Mouse (Mus musculus) heart, adult 18-20 months (tissue): ENCODE results near the gene Commd3. TPM values are rescaled to one million over a fixed set of nuclear protein-coding genes. Genes with fewer than 3 reads are reported as not detected.

Source experiments
- DNase-seq, 2 experiments: peaks; one replicate each; pipeline ENCODE4 v3.0.0; 2021 to 2022; ENCODE audit warnings: mixed read lengths in 1 of 2
- total RNA-seq, 2 experiments: library from RNA; stranded (reverse); gene quantifications; 2 replicates each; pipeline ENCODE4 v1.2.3; 2021

Commd3 gene
- total RNA-seq, 2 experiments from 2014 or later: 98.5 to 115 TPM

DNA sequence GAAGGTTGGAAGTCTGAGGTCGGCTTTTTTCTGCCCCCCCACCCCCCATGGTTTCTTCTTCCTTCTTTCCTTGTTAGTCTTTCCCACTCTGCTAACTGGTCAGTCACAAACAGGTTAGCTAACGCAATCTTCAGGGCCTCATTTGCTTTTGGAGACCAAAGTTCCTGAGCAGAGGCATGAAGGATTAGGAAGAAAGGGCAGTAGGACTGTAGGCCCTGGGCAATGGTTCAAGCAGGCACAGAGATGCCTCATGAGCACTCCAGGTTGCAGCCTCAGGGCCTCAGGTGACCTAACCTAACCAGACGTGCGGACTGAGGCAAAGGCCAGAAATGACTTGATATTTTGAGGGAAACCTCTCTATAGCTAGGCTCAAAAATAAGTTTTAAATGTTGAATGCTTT, 46.3 kb downstream of the Commd3 start:
- no peak for DNase-seq

GRCm38 (mm10) chr2:18722208-18722830, 50.1 kb downstream of the Commd3 start:
- no peak for DNase-seq

DNA sequence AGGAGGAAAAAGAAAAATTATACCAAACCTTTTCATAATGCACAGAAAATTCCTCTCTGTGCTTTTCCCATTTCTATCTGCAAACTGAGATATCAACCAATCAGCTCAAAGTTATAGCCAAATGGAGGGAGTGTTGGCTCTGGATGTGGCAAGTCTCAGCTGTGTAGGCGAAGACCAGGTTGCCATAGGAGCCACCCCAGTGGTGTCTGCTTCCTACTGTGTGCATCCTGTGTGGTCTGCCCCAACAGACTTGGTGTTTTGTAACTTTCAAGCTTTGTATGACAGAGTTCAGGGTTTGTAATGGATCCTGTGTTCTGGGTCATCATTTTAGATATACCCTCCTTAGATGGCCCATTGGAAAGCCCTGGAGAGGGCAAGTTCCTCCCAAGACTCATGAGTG, 52.3 kb downstream of the Commd3 start:
- no peak for DNase-seq

Other genes starting within 250 kb of the Commd3 start
- 10 to 100 TPM; 59.2 to 63.0 TPM for gene Bmi1, start 4.6 kb downstream of the Commd3 start, total RNA-seq
- gene Spag6, start 21.6 kb downstream of the Commd3 start, total RNA-seq: under 1 TPM in 1 of 2 experiments, not detected in 1; 0.55 TPM